Mouse (Mus musculus) intestine, postnatal 0 days (tissue): ENCODE results near the gene Tm6sf1. TPM values are rescaled to one million over a fixed set of nuclear protein-coding genes. Genes with fewer than 3 reads are reported as not detected.

ENCODE experiments used
- ATAC-seq: fragments of 200-750 bp; cut with Nextera tagmentation; 2 replicates; pipeline ENCODE4 v1.8.0; 2017; ENCODE audit warnings: mild to moderate bottlenecking, moderate TSS enrichment, moderate library complexity
- H3K27ac ChIP-seq: fragments of 300-500 bp; sonication (generic); 2 replicates; pipeline ENCODE4 v1.5.1; 2014; ENCODE audit warnings: mild to moderate bottlenecking, low read depth, low read length, moderate library complexity
- H3K27me3 ChIP-seq: fragments of 300-500 bp; sonication (generic); replicated peaks from 2 replicates; pipeline ENCODE4 v1.6.1; 2014; ENCODE audit warnings: low read length, mixed read lengths; ENCODE audit not compliant: control insufficient read depth, insufficient read depth
- H3K36me3 ChIP-seq: fragments of 300-500 bp; sonication (generic); 2 replicates; pipeline ENCODE4 v1.6.1; 2014; ENCODE audit warnings: mild to moderate bottlenecking, moderate library complexity; ENCODE audit not compliant: control insufficient read depth, insufficient read depth
- H3K4me1 ChIP-seq: fragments of 300-500 bp; sonication (generic); replicated peaks from 2 replicates; pipeline ENCODE4 v1.6.1; 2014; ENCODE audit warnings: antibody characterized with exemption, low read length, mixed read lengths; ENCODE audit not compliant: control insufficient read depth, insufficient read depth
- H3K4me2 ChIP-seq: fragments of 300-500 bp; sonication (generic); replicated peaks from 2 replicates; pipeline ENCODE4 v1.6.1; 2014; ENCODE audit warnings: low read depth, mild to moderate bottlenecking, moderate library complexity
- H3K4me3 ChIP-seq: fragments of 300-500 bp; sonication (generic); 2 replicates; pipeline ENCODE4 v1.5.1; 2014; ENCODE audit warnings: low read depth, low read length
- H3K9ac ChIP-seq: fragments of 300-500 bp; sonication (generic); 2 replicates; pipeline ENCODE4 v1.6.1; 2014; ENCODE audit warnings: mild to moderate bottlenecking, low read depth, low read length
- H3K9me3 ChIP-seq: fragments of 300-500 bp; sonication (generic); 2 replicates; pipeline ENCODE4 v1.6.1; 2016; ENCODE audit warnings: mixed run types; ENCODE audit not compliant: control insufficient read depth
- CTCF ChIP-seq: sonication (generic); IDR thresholded peaks from 2 replicates; pipeline ENCODE4 v1.5.1; 2016; ENCODE audit warnings: low read depth, mild to moderate bottlenecking, control low read depth, antibody characterized with exemption, moderate library complexity
- WGBS: fragments of 180-500 bp; shearing (Covaris S2); extraction: QIAGEN DNeasy Blood & Tissue Kit; methylation state at CpG from one replicate; pipeline ENCODE4 v1.1.7; 2014; 5-methylcytosine and 5-hydroxymethylcytosine counted together
- polyA plus RNA-seq: library from polyadenylated mRNA; unstranded; fragments of >200 nt; fragmentation: Nextera tagmentation; extraction: Ambion mirVana; gene quantifications from 2 replicates; pipeline ENCODE4 v1.2.1, GENCODE M21; 2015

The Tm6sf1 gene
- polyA plus RNA-seq, 1 experiment from 2014 or later = 16.5 TPM

DNA sequence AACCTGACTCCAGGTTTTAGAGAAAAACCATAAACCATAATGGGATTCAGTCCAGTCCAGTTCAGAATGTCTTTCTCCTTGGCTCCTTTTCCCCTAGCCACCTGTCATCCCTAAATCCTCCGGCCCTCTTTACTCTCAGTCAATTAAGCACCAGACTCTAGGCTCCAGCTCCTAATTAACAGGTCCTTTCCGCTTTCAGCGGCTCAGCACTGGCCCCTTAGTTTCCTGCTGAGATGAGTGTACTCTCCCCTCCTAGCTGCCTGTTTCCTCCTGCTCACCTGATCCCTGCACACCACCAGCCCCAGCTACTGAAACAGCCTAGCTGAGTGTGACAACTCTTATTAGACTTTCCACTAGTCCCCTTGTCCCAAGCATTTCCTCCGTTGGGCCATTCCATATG is 11.0 kb upstream of the Tm6sf1 start:
- no peak for ATAC-seq
- no peaks in the 10 kb centered on the region for H3K27me3 ChIP-seq
- WGBS = 61% methylated on average over 4 of the region's 4 CpGs
- no peaks in the 10 kb centered on the region for H3K9me3 ChIP-seq
- H3K9ac ChIP-seq = no peak overlapping the region
- H3K4me1 ChIP-seq = no peaks in the 10 kb centered on the region
- H3K4me2 ChIP-seq = no peak overlapping the region
- TF ChIP-seq CTCF = no peak
- H3K27ac ChIP-seq = no peak overlapping the region
- no peak overlapping the region for H3K4me3 ChIP-seq
- no peaks in the 10 kb centered on the region for H3K36me3 ChIP-seq

DNA sequence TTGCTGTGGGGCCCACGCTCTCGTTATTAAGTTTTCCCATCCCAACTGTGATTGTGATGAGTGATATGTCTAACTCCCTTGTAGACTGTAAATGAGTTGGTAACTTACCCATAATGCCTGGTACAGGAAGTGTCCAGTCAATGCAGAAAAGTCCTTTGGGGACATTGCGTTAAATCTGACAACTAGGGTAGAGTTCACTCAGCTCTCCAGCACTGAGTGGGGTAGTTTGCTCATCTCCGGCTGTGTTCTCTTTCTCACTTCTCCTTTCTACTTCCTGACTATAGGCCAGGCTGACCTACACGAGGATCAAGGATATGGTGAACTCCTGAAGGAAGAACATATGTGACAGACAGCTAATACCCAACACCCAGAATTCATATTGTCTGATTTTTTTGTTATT is 9.6 kb upstream of the Tm6sf1 start:
- Histone ChIP-seq H3K9me3 (no peaks in the 10 kb centered on the region), H3K4me3 (no peak overlapping the region), H3K4me1 (no peaks in the 10 kb centered on the region), H3K4me2 (no peak overlapping the region), H3K27me3 (no peaks in the 10 kb centered on the region), H3K27ac (no peak overlapping the region), H3K36me3 (no peaks in the 10 kb centered on the region), H3K9ac (no peak overlapping the region)
- ATAC-seq = no peak
- no peak for TF ChIP-seq CTCF
- WGBS = 86% methylated on average over 5 of the region's 5 CpGs

DNA sequence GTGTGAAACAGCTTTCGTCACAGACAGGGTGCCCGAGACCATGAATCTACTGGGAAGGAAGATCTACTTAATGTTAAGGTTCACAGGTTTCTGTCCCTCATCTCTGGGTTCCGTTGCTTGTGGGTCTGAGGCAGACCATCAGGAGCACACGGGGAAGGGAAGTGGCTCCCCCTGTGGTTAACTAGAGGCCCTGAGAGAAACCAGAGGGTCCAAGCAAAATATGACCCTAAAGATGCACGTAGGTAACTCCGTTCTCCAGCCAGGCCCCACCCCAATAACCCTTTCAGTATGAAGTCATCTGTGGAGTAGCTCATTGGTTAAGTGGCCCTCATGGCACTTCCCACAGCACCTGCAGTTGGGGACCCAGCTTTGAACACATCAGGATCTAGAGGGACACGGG is 9.2 kb upstream of the Tm6sf1 start:
- Histone ChIP-seq H3K9ac (no peak overlapping the region), H3K4me3 (no peak overlapping the region), H3K4me2 (no peak overlapping the region), H3K27ac (no peak overlapping the region), H3K27me3 (no peaks in the 10 kb centered on the region), H3K4me1 (no peaks in the 10 kb centered on the region), H3K36me3 (no peaks in the 10 kb centered on the region), H3K9me3 (no peaks in the 10 kb centered on the region)
- TF ChIP-seq CTCF = peak; percentile 13; the same call in 1 of the 2 replicates
- 91% methylated on average over 7 of the region's 7 CpGs for WGBS
- ATAC-seq = no peak

DNA sequence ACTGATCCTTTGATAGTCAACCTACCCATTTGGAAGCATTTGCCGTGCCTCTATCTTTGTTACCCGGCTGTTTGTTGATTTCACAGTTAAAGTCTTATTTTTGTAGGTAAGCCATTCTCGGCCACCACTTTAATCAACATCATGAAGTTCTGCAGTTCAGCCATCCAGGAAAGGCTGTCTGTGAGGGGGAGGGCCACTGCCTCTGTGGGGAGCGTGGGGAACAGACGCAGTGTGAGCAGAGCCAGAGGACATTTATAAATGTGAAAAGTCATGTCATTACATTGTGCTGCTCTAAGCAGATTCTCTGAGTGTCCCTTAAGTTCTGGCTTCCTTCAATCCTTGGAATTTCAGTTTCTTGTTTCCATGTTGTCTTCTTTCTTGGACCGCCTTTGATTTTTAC is 8.6 kb upstream of the Tm6sf1 start:
- H3K36me3 ChIP-seq = no peaks in the 10 kb centered on the region
- no peak for TF ChIP-seq CTCF
- 73% methylated on average over 6 of the region's 6 CpGs for WGBS
- no peak overlapping the region for H3K4me3 ChIP-seq
- H3K4me2 ChIP-seq = no peak overlapping the region
- ATAC-seq = no peak
- H3K27me3 ChIP-seq = no peaks in the 10 kb centered on the region
- no peak overlapping the region for H3K9ac ChIP-seq
- H3K4me1 ChIP-seq = no peaks in the 10 kb centered on the region
- H3K9me3 ChIP-seq = no peaks in the 10 kb centered on the region
- H3K27ac ChIP-seq = no peak overlapping the region

DNA sequence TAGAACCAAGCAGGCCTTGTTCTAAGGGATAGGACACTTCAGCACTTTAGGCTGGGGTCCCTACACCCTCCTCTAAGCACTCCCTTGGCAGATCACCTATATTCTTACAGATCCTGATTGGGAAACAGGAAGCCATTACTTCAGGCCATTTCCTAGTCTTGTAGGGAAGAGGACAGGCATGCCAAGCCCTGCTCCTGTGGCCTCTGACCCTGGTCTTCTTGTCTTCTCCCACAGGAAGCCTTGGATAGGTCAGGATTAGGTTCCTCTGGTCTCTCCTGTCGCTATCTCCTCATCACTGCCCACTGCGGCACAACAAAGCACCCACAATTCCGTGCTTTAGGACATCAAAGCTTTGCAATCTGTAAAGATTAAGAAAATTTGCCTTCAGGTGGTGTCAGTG is 7.1 kb upstream of the Tm6sf1 start:
- ATAC-seq = no peak
- H3K4me1 ChIP-seq = no peaks in the 10 kb centered on the region
- no peaks in the 10 kb centered on the region for H3K36me3 ChIP-seq
- H3K27ac ChIP-seq = no peak overlapping the region
- H3K4me2 ChIP-seq = no peak overlapping the region
- no peaks in the 10 kb centered on the region for H3K27me3 ChIP-seq
- no peak for TF ChIP-seq CTCF
- H3K9me3 ChIP-seq = no peaks in the 10 kb centered on the region
- H3K4me3 ChIP-seq = no peak overlapping the region
- H3K9ac ChIP-seq = no peak overlapping the region
- 73% methylated on average over 3 of the region's 3 CpGs for WGBS

DNA sequence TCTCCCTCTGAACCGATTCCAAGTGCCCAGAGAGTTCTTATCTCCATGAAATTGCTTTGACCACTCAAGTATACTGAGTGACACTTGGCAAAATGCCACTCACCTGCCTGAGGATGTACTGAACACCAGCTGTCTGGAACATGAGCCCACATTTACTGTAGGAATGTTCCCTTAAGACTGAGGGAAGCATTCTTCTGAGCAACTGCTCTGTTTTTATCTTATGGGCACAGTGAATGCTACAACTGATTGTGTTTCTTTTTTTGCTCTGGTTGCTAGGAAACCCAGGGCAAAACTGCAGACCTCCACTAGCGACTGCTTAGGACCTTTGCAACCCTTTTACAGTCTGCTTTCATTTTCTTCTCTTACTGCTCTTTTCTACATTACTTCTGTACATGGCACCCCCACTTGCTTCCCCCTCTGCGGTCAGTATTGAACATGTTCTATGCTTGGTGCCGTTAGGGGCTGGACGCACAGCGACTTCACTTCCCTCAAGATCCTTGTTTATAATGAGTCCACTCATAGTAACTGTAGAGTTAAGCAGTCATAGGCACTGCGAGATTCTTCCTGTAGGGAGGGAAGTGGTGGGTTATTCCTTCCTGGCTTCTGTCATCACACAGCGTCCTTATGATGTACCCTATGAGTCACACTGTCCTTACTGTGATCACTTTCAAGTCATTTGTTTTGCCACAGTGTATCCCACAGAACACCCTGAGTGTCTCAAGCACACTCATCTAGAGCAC is 4.1 kb upstream of the Tm6sf1 start:
- ATAC-seq = peak; percentile 19; the same call in 1 of the 2 replicates

More for the DNA sequence above, 4.1 kb upstream of the Tm6sf1 start:
- Histone ChIP-seq H3K9ac (no peak overlapping the region), H3K27me3 (peaks cover 17% of the 10 kb centered on the region), H3K4me1 (no peaks in the 10 kb centered on the region), H3K36me3 (no peaks in the 10 kb centered on the region), H3K27ac (no peak overlapping the region), H3K4me2 (no peak overlapping the region; the same call in 1 of the 2 replicates), H3K9me3 (no peaks in the 10 kb centered on the region), H3K4me3 (no peak overlapping the region)
- WGBS = 41% methylated on average over 8 of the region's 8 CpGs
- no peak for TF ChIP-seq CTCF
